Mouse (Mus musculus) layer of hippocampus, adult 11-12 months (tissue): ENCODE results near the gene Dmrta2.

Experiments
- DNase-seq: peaks from one replicate; pipeline ENCODE4 v3.0.0; 2022; ENCODE audit warnings: low spot score

The Dmrta2 gene

GRCm38 (mm10) chr4:109977148-109978067 lies at the start of gene Dmrta2:
Gene Dmrta2, plus strand, starts transcription at chr4:109978053.
- peak; percentile 42 for DNase-seq

- no peak for DNase-seq
Measured at GRCm38 (mm10) chr4:109929058-109929457, 48.8 kb upstream of the Dmrta2 start.

GRCm38 (mm10) chr4:109930445-109930844 lies 47.4 kb upstream of the Dmrta2 start:
- no peak for DNase-seq

GRCm38 (mm10) chr4:109930935-109931334 lies 46.9 kb upstream of the Dmrta2 start:
- no peak for DNase-seq

- no peak for DNase-seq
Measured at GRCm38 (mm10) chr4:109936557-109936956, 41.3 kb upstream of the Dmrta2 start.

- no peak for DNase-seq
Measured at GRCm38 (mm10) chr4:109939291-109939690, 38.6 kb upstream of the Dmrta2 start.

- no peak for DNase-seq
Measured at GRCm38 (mm10) chr4:109945554-109945953, 32.3 kb upstream of the Dmrta2 start.

GRCm38 (mm10) chr4:109949307-109949706 lies 28.5 kb upstream of the Dmrta2 start:
- DNase-seq, result no peak

- DNase-seq, result no peak
Measured at GRCm38 (mm10) chr4:109953509-109953908, 24.3 kb upstream of the Dmrta2 start.

GRCm38 (mm10) chr4:109960201-109960935 lies 17.5 kb upstream of the Dmrta2 start:
- no peak for DNase-seq

- no peak for DNase-seq
Measured at GRCm38 (mm10) chr4:109963570-109964279, 14.1 kb upstream of the Dmrta2 start.

- no peak for DNase-seq
Measured at GRCm38 (mm10) chr4:109969561-109969960, 8.3 kb upstream of the Dmrta2 start.

GRCm38 (mm10) chr4:109973991-109974654 lies 3.7 kb upstream of the Dmrta2 start:
- no peak for DNase-seq

- no peak for DNase-seq
Measured at GRCm38 (mm10) chr4:109974655-109975380, 3.0 kb upstream of the Dmrta2 start.

GRCm38 (mm10) chr4:109975381-109976240 lies 2.2 kb upstream of the Dmrta2 start:
- DNase-seq, result no peak

GRCm38 (mm10) chr4:109976273-109977147 lies 1.3 kb upstream of the Dmrta2 start:
- DNase-seq, result no peak

GRCm38 (mm10) chr4:109978068-109978857 lies 410 bp downstream of the Dmrta2 start:
- no peak for DNase-seq

- no peak for DNase-seq
Measured at GRCm38 (mm10) chr4:109978858-109979340, 1.0 kb downstream of the Dmrta2 start.
